Mouse (Mus musculus) forebrain, embryonic 14.5 days (tissue): Measurements from ENCODE around the gene Sema6d. TPM values are rescaled to one million over a fixed set of nuclear protein-coding genes. Genes with fewer than 3 reads are reported as not detected.

Experiments used
- ATAC-seq: fragments of 200-750 bp; cut with Nextera tagmentation; 2 replicates; pipeline ENCODE4 v1.8.0; 2017; ENCODE audit warnings: mild to moderate bottlenecking, moderate library complexity
- DNase-seq: peaks from one replicate; pipeline ENCODE4 v3.0.0-alpha.2; 2015; ENCODE audit warnings: low spot score
- H3K27ac ChIP-seq: fragments of 300-500 bp; sonication (generic); 2 replicates; pipeline ENCODE4 v1.5.1; 2014; ENCODE audit warnings: low read depth, mild to moderate bottlenecking, control low read depth, low read length, moderate library complexity
- H3K27me3 ChIP-seq: fragments of 300-500 bp; sonication (generic); replicated peaks from 2 replicates; pipeline ENCODE4 v1.6.1; 2014; ENCODE audit warnings: low read length, control low read depth, mixed read lengths; ENCODE audit not compliant: control insufficient read depth, insufficient read depth
- H3K36me3 ChIP-seq: fragments of 300-500 bp; sonication (generic); 2 replicates; pipeline ENCODE4 v1.6.1; 2014; ENCODE audit warnings: low read length, control low read depth; ENCODE audit not compliant: control insufficient read depth, insufficient read depth
- H3K4me1 ChIP-seq: fragments of 300-500 bp; sonication (generic); 2 replicates; pipeline ENCODE4 v1.6.1; 2014; ENCODE audit warnings: antibody characterized with exemption, low read length, control low read depth; ENCODE audit not compliant: control insufficient read depth, insufficient read depth
- H3K4me2 ChIP-seq: fragments of 300-500 bp; sonication (generic); 2 replicates; pipeline ENCODE4 v1.6.1; 2014; ENCODE audit warnings: mild to moderate bottlenecking, control low read depth, low read length
- H3K4me3 ChIP-seq: fragments of 300-500 bp; sonication (generic); 2 replicates; pipeline ENCODE4 v1.5.1; 2014; ENCODE audit warnings: low read depth, low read length, control low read depth
- H3K9ac ChIP-seq: fragments of 300-500 bp; sonication (generic); 2 replicates; pipeline ENCODE4 v1.6.1; 2014; ENCODE audit warnings: mild to moderate bottlenecking, low read length, control low read depth, moderate library complexity
- H3K9me3 ChIP-seq: fragments of 300-500 bp; sonication (generic); replicated peaks from 2 replicates; pipeline ENCODE4 v1.6.1; 2016; ENCODE audit warnings: low read length, control low read depth, mixed read lengths; ENCODE audit not compliant: control insufficient read depth
- WGBS: fragments of 180-500 bp; shearing (Covaris S2); extraction: QIAGEN DNeasy Blood & Tissue Kit; methylation state at CpG from one replicate; pipeline ENCODE4 v1.1.7; 2014; 5-methylcytosine and 5-hydroxymethylcytosine counted together
- polyA plus RNA-seq: library from polyadenylated mRNA; unstranded; fragments of >200 nt; fragmentation: Nextera tagmentation; extraction: Ambion mirVana; gene quantifications from 2 replicates; pipeline ENCODE4 v1.2.1, GENCODE M21; 2014

The Sema6d gene
- polyA plus RNA-seq, 1 experiment from 2014 or later, result 15.7 TPM

DNA sequence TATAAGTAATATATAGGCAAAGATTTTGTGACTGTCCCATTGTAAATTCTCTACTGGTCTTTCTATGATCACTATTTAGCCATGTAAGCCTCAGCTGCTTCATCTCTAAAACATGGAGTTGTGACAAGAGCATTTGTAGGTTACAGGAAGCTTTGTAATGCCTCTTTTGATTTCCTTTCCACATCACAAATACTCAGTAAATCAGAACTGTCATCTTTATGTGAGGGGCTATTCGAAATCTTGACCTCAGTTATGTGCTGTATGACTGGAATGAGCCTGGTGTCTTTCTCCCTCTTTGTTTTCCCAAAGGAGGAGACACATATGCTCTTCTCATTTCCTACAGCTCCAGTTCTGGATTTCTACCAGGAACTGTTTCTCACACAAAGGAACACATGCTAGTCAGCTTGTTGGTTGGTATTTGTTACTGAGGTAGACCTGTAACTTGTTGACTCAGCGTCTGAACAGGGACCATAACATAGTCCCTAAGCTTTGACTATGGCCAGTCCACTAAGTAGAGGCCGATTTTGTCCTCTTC, 51.8 kb downstream of the Sema6d start:
- ATAC-seq (no peak), DNase-seq (no peak)
- H3K4me1 ChIP-seq, result no peaks in the 10 kb centered on the region
- WGBS, result 71% methylated on average over 3 of the region's 3 CpGs
- H3K9ac ChIP-seq, result no peak overlapping the region
- no peak overlapping the region for H3K4me3 ChIP-seq
- H3K36me3 ChIP-seq, result no peaks in the 10 kb centered on the region
- H3K27ac ChIP-seq, result no peak overlapping the region
- H3K27me3 ChIP-seq, result no peaks in the 10 kb centered on the region
- H3K9me3 ChIP-seq, result no peaks in the 10 kb centered on the region
- H3K4me2 ChIP-seq, result no peak overlapping the region

GRCm38 (mm10) chr2:124145528-124145927, 55.8 kb downstream of the Sema6d start:
- no peak overlapping the region for H3K4me3 ChIP-seq
- H3K9me3 ChIP-seq, result no peaks in the 10 kb centered on the region
- H3K27ac ChIP-seq, result no peak overlapping the region
- no peak overlapping the region for H3K4me2 ChIP-seq
- H3K36me3 ChIP-seq, result no peaks in the 10 kb centered on the region
- no peaks in the 10 kb centered on the region for H3K27me3 ChIP-seq
- no peak for ATAC-seq
- no peaks in the 10 kb centered on the region for H3K4me1 ChIP-seq
- DNase-seq, result no peak
- WGBS, result 9% methylated on average over 1 of the region's 1 CpGs
- H3K9ac ChIP-seq, result no peak overlapping the region

- Histone ChIP-seq H3K4me2 (no peak overlapping the region), H3K27ac (no peak overlapping the region), H3K9ac (no peak overlapping the region), H3K27me3 (no peaks in the 10 kb centered on the region), H3K9me3 (no peaks in the 10 kb centered on the region), H3K36me3 (no peaks in the 10 kb centered on the region), H3K4me3 (no peak overlapping the region), H3K4me1 (peaks cover 7% of the 10 kb centered on the region; the same call in 1 of the 2 replicates)
- WGBS, result 37% methylated on average over 1 of the region's 1 CpGs
- DNase-seq, result peak; percentile 14
- ATAC-seq, result no peak
These were observed 68.4 kb downstream of the Sema6d start for GRCm38 (mm10) chr2:124158158-124158557.

- Histone ChIP-seq H3K27me3 (no peaks in the 10 kb centered on the region), H3K36me3 (no peaks in the 10 kb centered on the region), H3K4me1 (peaks cover 7% of the 10 kb centered on the region; the same call in 1 of the 2 replicates), H3K4me3 (no peak overlapping the region), H3K9me3 (no peaks in the 10 kb centered on the region), H3K9ac (no peak overlapping the region), H3K27ac (no peak overlapping the region; the same call in 1 of the 2 replicates), H3K4me2 (no peak overlapping the region)
- DNase-seq (peak; percentile 58), ATAC-seq (peak; percentile 71; the same call in 1 of the 2 replicates)
- WGBS, result 7% methylated on average over 7 of the region's 7 CpGs
These were observed 72.3 kb downstream of the Sema6d start for GRCm38 (mm10) chr2:124162001-124162599.

DNA sequence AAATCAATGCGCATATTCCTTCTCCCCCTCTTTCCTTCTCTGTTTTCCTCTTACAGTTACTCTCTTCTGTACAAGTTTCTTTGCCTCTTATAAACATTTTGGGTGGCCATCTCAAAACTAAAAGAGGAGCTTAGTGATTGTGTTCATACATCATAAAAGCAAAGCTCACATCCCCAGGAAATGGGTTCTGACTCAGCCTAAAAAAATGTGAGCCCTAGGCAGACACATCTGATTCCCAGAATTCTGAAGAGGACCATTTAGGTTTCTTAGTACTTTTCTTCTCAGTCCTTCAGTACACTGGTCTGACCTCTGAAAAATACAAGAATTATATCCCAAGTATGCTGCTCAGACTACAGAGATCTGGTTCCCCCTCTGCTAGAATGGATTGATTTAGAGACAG, 78.6 kb downstream of the Sema6d start:
- Histone ChIP-seq H3K4me3 (no peak overlapping the region), H3K4me1 (peaks cover 8% of the 10 kb centered on the region; the same call in 1 of the 2 replicates), H3K9me3 (no peaks in the 10 kb centered on the region), H3K27ac (no peak overlapping the region), H3K27me3 (no peaks in the 10 kb centered on the region), H3K36me3 (no peaks in the 10 kb centered on the region), H3K9ac (no peak overlapping the region), H3K4me2 (no peak overlapping the region)
- ATAC-seq, result no peak
- 90% methylated on average over 1 of the region's 1 CpGs for WGBS
- no peak for DNase-seq

- ATAC-seq (peak; percentile 51; the same call in 1 of the 2 replicates), DNase-seq (peak; percentile 37)
- whole genome bisulfite sequencing, result 15% methylated on average over 3 of the region's 3 CpGs
- H3K9me3 ChIP-seq, result no peaks in the 10 kb centered on the region
- no peaks in the 10 kb centered on the region for H3K36me3 ChIP-seq
- no peak overlapping the region for H3K9ac ChIP-seq
- no peaks in the 10 kb centered on the region for H3K27me3 ChIP-seq
- no peak overlapping the region for H3K4me3 ChIP-seq
- H3K4me1 ChIP-seq, result peaks cover 11% of the 10 kb centered on the region; the same call in 1 of the 2 replicates
- no peak overlapping the region for H3K27ac ChIP-seq
- H3K4me2 ChIP-seq, result no peak overlapping the region
These were observed 81.9 kb downstream of the Sema6d start for GRCm38 (mm10) chr2:124171718-124172117.

DNA sequence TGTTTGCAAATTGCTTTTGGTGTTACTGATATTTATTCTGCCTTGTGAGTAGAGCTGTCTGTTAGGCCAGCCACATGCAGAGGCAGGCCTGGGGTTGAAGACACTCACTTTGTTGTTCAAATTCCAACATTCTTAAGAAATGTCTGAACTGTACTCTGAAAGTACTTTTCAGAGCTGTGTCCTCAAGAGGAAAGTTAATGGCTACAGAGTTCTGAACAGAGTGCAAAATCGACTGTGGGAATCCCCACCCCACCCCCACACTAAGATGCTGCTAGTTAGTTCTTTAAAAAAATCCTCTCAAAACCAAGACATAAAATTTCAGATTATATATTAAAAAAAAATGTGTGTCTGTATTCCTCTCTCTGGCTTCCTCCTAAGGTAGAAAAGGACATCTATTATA, 86.5 kb downstream of the Sema6d start:
- WGBS, result 5% methylated on average over 1 of the region's 1 CpGs
- Histone ChIP-seq H3K9me3 (no peaks in the 10 kb centered on the region), H3K4me1 (peaks cover 11% of the 10 kb centered on the region; the same call in 1 of the 2 replicates), H3K4me3 (no peak overlapping the region), H3K4me2 (no peak overlapping the region), H3K27ac (no peak overlapping the region), H3K36me3 (no peaks in the 10 kb centered on the region), H3K27me3 (no peaks in the 10 kb centered on the region), H3K9ac (no peak overlapping the region)
- DNase-seq (peak; percentile 39), ATAC-seq (peak; percentile 67)

GRCm38 (mm10) chr2:124176711-124177169, 87.0 kb downstream of the Sema6d start:
- peaks cover 9% of the 10 kb centered on the region; the same call in 1 of the 2 replicates for H3K4me1 ChIP-seq
- no peaks in the 10 kb centered on the region for H3K36me3 ChIP-seq
- no peak overlapping the region for H3K9ac ChIP-seq
- DNase-seq (peak; percentile 62), ATAC-seq (peak; percentile 82)
- 7% methylated on average over 4 of the region's 4 CpGs for WGBS
- H3K4me2 ChIP-seq, result no peak overlapping the region
- no peaks in the 10 kb centered on the region for H3K27me3 ChIP-seq
- 0 out of 2 replicates have a peak overlapping the region, but pooled peaks have one; percentile 3 for H3K27ac ChIP-seq
- no peaks in the 10 kb centered on the region for H3K9me3 ChIP-seq
- H3K4me3 ChIP-seq, result no peak overlapping the region

DNA sequence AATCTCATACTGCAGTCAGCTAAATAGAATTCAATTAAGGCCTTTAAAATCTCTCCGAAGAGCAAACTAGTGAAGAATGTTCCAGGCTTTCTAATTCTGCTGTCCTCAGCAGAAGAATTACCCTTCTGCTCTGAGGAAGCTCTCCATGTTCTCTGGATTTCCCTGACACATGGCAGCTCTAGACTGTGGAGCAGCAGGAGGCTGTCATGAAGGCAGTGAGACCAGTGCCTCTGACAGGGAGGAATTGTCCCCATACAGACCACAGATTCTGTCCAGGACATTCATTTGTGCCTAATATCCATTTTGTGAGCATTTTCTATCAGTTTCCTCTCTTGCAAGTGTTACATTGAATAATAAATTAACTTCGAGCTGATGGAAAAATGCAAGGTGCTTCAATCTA, 99.5 kb downstream of the Sema6d start:
- DNase-seq, result no peak

More for the DNA sequence above, 99.5 kb downstream of the Sema6d start:
- Histone ChIP-seq H3K9ac (no peak overlapping the region), H3K4me3 (no peak overlapping the region), H3K36me3 (no peaks in the 10 kb centered on the region), H3K27ac (no peak overlapping the region), H3K9me3 (no peaks in the 10 kb centered on the region), H3K4me2 (no peak overlapping the region), H3K4me1 (no peaks in the 10 kb centered on the region), H3K27me3 (no peaks in the 10 kb centered on the region)
- no peak for ATAC-seq
- 90% methylated on average over 2 of the region's 2 CpGs for whole genome bisulfite sequencing
